Mouse (Mus musculus) liver, embryonic 16.5 days (tissue): ENCODE measurements around the gene Gm26965. TPM values are rescaled to one million over a fixed set of nuclear protein-coding genes. Genes with fewer than 3 reads are reported as not detected.

Experiments used
- polyA plus RNA-seq: library from polyadenylated mRNA; unstranded; fragments of >200 nt; fragmentation: Nextera tagmentation; extraction: Ambion mirVana; gene quantifications from 2 replicates; pipeline ENCODE4 v1.2.1, GENCODE M21; 2015

Gm26965 gene
- polyA plus RNA-seq, 1 experiment from 2014 or later: not detected

Other genes with a start within 250 kb of the Gm26965 start
- 0.41 and 0.50 TPM in 2 replicates for gene Zfp458, start 247.7 kb downstream of the Gm26965 start, polyA plus RNA-seq
- gene Zfp457, start 219.7 kb downstream of the Gm26965 start, polyA plus RNA-seq: 0.46 TPM in 1 of 2 replicates, not detected in the other
- gene Zfp595, start 193.6 kb downstream of the Gm26965 start, polyA plus RNA-seq: 0.65 and 0.75 TPM in 2 replicates
- 0.19 TPM in 1 of 2 replicates, not detected in the other for gene Gm28044, start 165.6 kb downstream of the Gm26965 start, polyA plus RNA-seq
- gene Zfp953, start 165.5 kb downstream of the Gm26965 start, polyA plus RNA-seq: 0.62 and 0.63 TPM in 2 replicates
- 0.13 and 0.35 TPM in 2 replicates for gene Gm28041, start 150.4 kb downstream of the Gm26965 start, polyA plus RNA-seq
- gene Zfp456, start 150.3 kb downstream of the Gm26965 start, polyA plus RNA-seq: 0.36 and 0.47 TPM in 2 replicates
- 1.5 and 2.1 TPM in 2 replicates for gene Zfp429, start 126.3 kb downstream of the Gm26965 start, polyA plus RNA-seq
- gene Zfp459, start 104.7 kb downstream of the Gm26965 start, polyA plus RNA-seq: 0.09 and 0.14 TPM in 2 replicates
- gene Zfp874a, start 74.5 kb downstream of the Gm26965 start, polyA plus RNA-seq: 7.3 and 7.7 TPM in 2 replicates
- gene Zfp874b, start 41.9 kb downstream of the Gm26965 start, polyA plus RNA-seq: 3.0 and 3.2 TPM in 2 replicates
- gene Zfp58, start 25.6 kb downstream of the Gm26965 start, polyA plus RNA-seq: 2.3 and 3.0 TPM in 2 replicates
- 6.3 and 7.8 TPM in 2 replicates for gene Zfp87, start within 50 bp of the Gm26965 start, polyA plus RNA-seq
- gene Zfp748, start 27.7 kb upstream of the Gm26965 start, polyA plus RNA-seq: 3.9 and 4.0 TPM in 2 replicates
- gene Zfp729b, start 83.6 kb upstream of the Gm26965 start, polyA plus RNA-seq: 1.1 TPM in 2 replicates
- gene Gm49345, start 111.6 kb upstream of the Gm26965 start, polyA plus RNA-seq: not detected in 2 replicates
- gene Zfp729a, start 111.6 kb upstream of the Gm26965 start, polyA plus RNA-seq: 0.77 and 0.99 TPM in 2 replicates
- gene Zfp738, start 160.9 kb upstream of the Gm26965 start, polyA plus RNA-seq: 2.5 and 2.8 TPM in 2 replicates
- gene Zfp65, start 203.0 kb upstream of the Gm26965 start, polyA plus RNA-seq: 1.4 TPM in 2 replicates
- gene Zfp85, start 229.1 kb upstream of the Gm26965 start, polyA plus RNA-seq: 0.81 and 0.93 TPM in 2 replicates